Mouse (Mus musculus) heart, embryonic 15.5 days (tissue): ENCODE results near the gene Slc48a1. TPM values are rescaled to one million over a fixed set of nuclear protein-coding genes. Genes with fewer than 3 reads are reported as not detected.

Experiments
- ATAC-seq: fragments of 200-750 bp; cut with Nextera tagmentation; replicated peaks from 2 replicates; pipeline ENCODE4 v1.8.0; 2017; ENCODE audit warnings: low read depth, moderate TSS enrichment; ENCODE audit not compliant: insufficient number of reproducible peaks, insufficient read depth, low FRiP score
- H3K27ac ChIP-seq: fragments of 300-500 bp; sonication (generic); 2 replicates; pipeline ENCODE4 v1.5.1; 2015; ENCODE audit warnings: mild to moderate bottlenecking, inconsistent platforms
- H3K27me3 ChIP-seq: fragments of 300-500 bp; sonication (generic); 2 replicates; pipeline ENCODE4 v1.6.1; 2015; ENCODE audit warnings: inconsistent platforms
- H3K36me3 ChIP-seq: fragments of 300-500 bp; sonication (generic); 2 replicates; pipeline ENCODE4 v1.6.1; 2015; ENCODE audit warnings: mild to moderate bottlenecking, inconsistent platforms
- H3K4me1 ChIP-seq: fragments of 300-500 bp; sonication (generic); replicated peaks from 2 replicates; pipeline ENCODE4 v1.6.1; 2015; ENCODE audit warnings: inconsistent platforms
- H3K4me2 ChIP-seq: fragments of 300-500 bp; sonication (generic); 2 replicates; pipeline ENCODE4 v1.6.1; 2015; ENCODE audit warnings: inconsistent platforms, mild to moderate bottlenecking, moderate library complexity
- H3K4me3 ChIP-seq: fragments of 300-500 bp; sonication (generic); 2 replicates; pipeline ENCODE4 v1.5.1; 2015; ENCODE audit warnings: mild to moderate bottlenecking, inconsistent platforms
- H3K9ac ChIP-seq: fragments of 300-500 bp; sonication (generic); 2 replicates; pipeline ENCODE4 v1.6.1; 2015; ENCODE audit warnings: mild to moderate bottlenecking, inconsistent platforms
- H3K9me3 ChIP-seq: fragments of 300-500 bp; sonication (generic); replicated peaks from 2 replicates; pipeline ENCODE4 v1.6.1; 2016; ENCODE audit warnings: inconsistent platforms
- WGBS: fragments of 180-500 bp; shearing (Covaris S2); methylation state at CpG from one replicate; pipeline ENCODE4 v1.1.7; 2015; ENCODE audit warnings: mixed read lengths; 5-methylcytosine and 5-hydroxymethylcytosine counted together
- polyA plus RNA-seq: library from polyadenylated mRNA; unstranded; fragments of >200 nt; fragmentation: Nextera tagmentation; extraction: Ambion mirVana; gene quantifications from 2 replicates; pipeline ENCODE4 v1.2.1, GENCODE M21; 2015

The Slc48a1 gene
- polyA plus RNA-seq, 1 experiment from 2014 or later, result 64.3 TPM

DNA sequence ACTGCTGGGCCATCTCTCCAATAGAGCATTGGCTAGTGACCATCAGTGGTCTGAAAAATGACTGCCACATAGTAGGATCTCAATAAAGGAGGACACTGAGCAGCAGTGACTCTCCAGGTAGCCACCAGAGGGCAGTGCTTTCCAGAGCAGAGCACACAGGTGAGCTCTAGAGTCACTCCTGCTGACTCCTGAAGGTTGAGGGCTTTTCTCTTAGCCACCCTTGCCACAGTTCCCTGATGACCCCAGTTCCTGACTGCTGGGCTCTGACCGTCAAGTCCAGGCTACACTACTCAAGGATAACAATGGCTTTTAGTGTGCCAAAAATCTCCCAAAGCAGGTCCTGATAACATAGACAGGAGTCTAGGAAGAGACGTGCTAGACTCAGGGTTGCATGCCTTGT lies 26.6 kb upstream of the Slc48a1 start:
- Histone ChIP-seq H3K4me1 (peaks cover 71% of the 10 kb centered on the region), H3K27ac (no peak overlapping the region)
- WGBS, result 37% methylated on average over 2 of the region's 2 CpGs

DNA sequence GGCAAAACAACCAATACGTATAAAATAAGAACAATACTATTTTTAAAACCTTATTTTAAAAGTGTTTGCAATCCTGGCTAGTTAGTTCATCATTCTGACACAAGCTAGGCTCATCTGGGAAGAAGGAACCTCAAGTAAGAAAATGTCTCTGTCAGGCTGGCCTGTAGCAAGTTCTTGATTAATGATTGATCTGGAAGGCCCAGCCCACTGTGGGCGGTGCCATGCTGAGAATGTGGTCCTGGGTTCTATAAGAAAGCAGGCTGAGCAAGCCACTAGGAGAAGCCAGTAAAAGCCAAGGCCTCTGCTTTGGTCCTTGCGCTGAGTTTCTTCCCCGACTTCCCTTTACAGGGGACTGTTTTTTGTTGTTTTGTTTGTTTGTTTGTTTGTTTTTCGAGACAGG lies 25.8 kb upstream of the Slc48a1 start:
- H3K27me3 ChIP-seq, result no peaks in the 10 kb centered on the region
- no peaks in the 10 kb centered on the region for H3K9me3 ChIP-seq
- WGBS, result 88% methylated on average over 5 of the region's 5 CpGs
- no peak overlapping the region for H3K27ac ChIP-seq
- ATAC-seq, result no peak
- no peaks in the 10 kb centered on the region for H3K36me3 ChIP-seq
- peaks cover 66% of the 10 kb centered on the region for H3K4me1 ChIP-seq
- no peak overlapping the region for H3K4me2 ChIP-seq
- H3K9ac ChIP-seq, result no peak overlapping the region
- no peak overlapping the region for H3K4me3 ChIP-seq

More for the DNA sequence above, 26.6 kb upstream of the Slc48a1 start:
- H3K9me3 ChIP-seq, result no peaks in the 10 kb centered on the region
- no peak for ATAC-seq
- no peaks in the 10 kb centered on the region for H3K27me3 ChIP-seq
- H3K9ac ChIP-seq, result no peak overlapping the region
- H3K4me2 ChIP-seq, result no peak overlapping the region
- H3K4me3 ChIP-seq, result no peak overlapping the region
- H3K36me3 ChIP-seq, result peaks cover 4% of the 10 kb centered on the region; the same call in 1 of the 2 replicates

DNA sequence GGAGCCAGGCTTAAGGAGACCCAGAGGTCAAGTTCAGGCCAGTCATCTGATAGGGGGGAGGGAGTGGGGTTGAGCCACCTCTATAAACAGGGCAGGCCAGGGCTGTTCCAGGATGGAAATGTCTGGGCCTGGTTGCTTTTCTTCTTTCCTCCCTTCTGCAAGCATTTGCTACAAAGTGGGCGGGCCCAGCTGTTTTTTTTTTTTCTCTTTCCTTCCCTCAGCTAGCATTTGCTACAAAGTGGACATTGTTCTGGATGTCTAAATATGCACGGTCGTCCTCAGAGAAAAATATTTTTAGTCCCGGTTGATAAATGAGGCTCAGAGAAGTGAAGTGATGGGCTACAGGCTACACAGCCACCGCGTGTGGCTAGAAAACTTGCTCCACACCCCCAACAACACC lies 23.8 kb upstream of the Slc48a1 start:
- Histone ChIP-seq H3K4me3 (no peak overlapping the region), H3K9me3 (no peaks in the 10 kb centered on the region), H3K9ac (peak overlapping the region; percentile 28; the same call in 1 of the 2 replicates), H3K4me2 (no peak overlapping the region), H3K36me3 (peaks cover 3% of the 10 kb centered on the region; the same call in 1 of the 2 replicates), H3K4me1 (peaks cover 47% of the 10 kb centered on the region), H3K27me3 (no peaks in the 10 kb centered on the region), H3K27ac (peak overlapping the region; percentile 24; the same call in 1 of the 2 replicates)
- no peak; the same call in 1 of the 2 replicates for ATAC-seq
- 29% methylated on average over 6 of the region's 6 CpGs for WGBS

DNA sequence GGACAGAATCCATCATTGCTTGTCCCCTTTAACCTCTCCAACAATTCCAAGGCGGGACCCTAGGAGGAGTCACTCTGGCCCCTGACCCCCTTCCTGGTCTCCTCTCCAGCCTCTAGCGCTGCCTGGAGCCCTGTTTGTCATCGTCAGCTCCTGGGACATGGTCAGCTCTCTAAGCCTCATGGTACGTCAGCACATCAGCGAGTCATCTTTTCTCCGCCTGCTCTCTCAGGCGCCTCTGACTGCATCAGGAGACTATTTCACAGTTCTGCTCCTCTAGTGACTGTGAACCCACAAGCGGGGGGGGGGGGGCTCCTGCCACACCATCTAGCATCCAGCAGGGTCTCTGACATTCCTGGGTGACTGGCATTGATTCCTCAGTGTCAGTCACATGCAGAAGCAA lies 23.0 kb upstream of the Slc48a1 start:
- Histone ChIP-seq H3K4me1 (peaks cover 38% of the 10 kb centered on the region), H3K4me2 (no peak overlapping the region), H3K9me3 (no peaks in the 10 kb centered on the region), H3K9ac (no peak overlapping the region), H3K27me3 (no peaks in the 10 kb centered on the region), H3K4me3 (no peak overlapping the region), H3K27ac (no peak overlapping the region), H3K36me3 (peaks cover 3% of the 10 kb centered on the region; the same call in 1 of the 2 replicates)
- no peak for ATAC-seq
- WGBS, result 44% methylated on average over 8 of the region's 8 CpGs

DNA sequence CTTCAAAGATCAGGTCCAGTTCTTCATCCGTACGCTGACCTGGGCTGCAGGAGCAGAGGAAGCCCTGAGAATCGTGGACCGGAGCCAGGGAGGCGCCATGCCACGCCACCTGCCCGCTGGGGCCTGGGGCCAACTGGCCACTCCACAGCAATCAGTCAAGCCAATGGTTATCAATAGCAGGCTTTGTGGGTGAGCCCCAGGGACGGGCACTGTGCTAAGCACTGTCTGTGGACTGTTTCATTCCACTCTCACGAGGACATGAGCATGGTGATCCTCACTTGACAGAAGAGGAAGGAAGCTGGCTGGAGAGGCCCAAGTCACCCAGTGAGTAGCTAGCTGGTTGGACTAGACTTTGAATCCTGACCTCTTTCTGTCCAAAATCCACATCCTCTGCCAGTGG lies 18.3 kb upstream of the Slc48a1 start:
- Histone ChIP-seq H3K27me3 (no peaks in the 10 kb centered on the region), H3K27ac (no peak overlapping the region), H3K4me2 (no peak overlapping the region), H3K4me1 (peaks cover 24% of the 10 kb centered on the region), H3K36me3 (peaks cover 3% of the 10 kb centered on the region; the same call in 1 of the 2 replicates), H3K9ac (no peak overlapping the region), H3K9me3 (no peaks in the 10 kb centered on the region), H3K4me3 (no peak overlapping the region)
- no peak for ATAC-seq
- WGBS, result 87% methylated on average over 9 of the region's 9 CpGs

DNA sequence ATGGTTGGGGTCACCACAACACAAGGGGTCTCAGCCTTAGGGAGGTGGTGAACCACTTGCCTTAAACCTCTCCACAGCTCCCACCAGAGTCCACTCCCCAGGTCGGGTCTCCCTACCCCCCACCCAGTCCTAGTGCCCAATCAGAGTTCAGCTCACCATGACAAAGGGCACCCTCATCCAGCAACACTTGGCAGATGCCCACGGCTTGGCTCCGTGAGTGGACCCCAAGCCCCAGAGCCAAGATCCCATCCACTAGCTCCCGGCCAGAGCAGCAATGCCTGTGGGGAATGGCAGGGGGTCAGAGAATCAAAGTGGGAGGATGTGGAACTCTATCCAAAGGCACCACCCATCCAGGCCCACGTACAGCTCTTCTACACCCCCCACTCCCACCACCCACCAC lies 17.4 kb upstream of the Slc48a1 start:
- H3K27ac ChIP-seq, result no peak overlapping the region
- peaks cover 3% of the 10 kb centered on the region; the same call in 1 of the 2 replicates for H3K36me3 ChIP-seq
- peaks cover 20% of the 10 kb centered on the region for H3K4me1 ChIP-seq
- no peaks in the 10 kb centered on the region for H3K27me3 ChIP-seq
- ATAC-seq, result no peak
- H3K4me2 ChIP-seq, result no peak overlapping the region
- 73% methylated on average over 5 of the region's 5 CpGs for WGBS
- no peaks in the 10 kb centered on the region for H3K9me3 ChIP-seq
- H3K4me3 ChIP-seq, result no peak overlapping the region
- H3K9ac ChIP-seq, result no peak overlapping the region

DNA sequence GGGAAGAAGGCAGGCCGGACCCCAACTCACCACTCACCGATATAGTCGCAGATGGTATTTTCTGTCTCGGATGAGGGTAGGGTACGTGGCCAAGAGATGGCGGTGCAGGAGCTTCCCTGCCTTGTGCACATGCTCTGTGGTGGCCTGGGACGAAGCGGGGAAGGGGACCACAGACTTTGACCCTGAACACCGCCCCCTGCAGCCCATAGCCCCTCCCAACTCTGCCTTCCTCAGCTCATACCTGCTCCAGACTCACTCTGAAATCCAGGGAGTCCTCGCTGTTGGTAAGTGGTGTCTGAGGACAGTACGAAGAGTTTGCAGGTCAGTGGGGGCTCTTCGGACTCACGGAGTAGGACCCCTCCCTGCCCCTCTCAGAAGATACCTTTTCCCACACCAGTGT lies 16.9 kb upstream of the Slc48a1 start:
- Histone ChIP-seq H3K9ac (no peak overlapping the region), H3K4me3 (no peak overlapping the region), H3K4me1 (peaks cover 23% of the 10 kb centered on the region), H3K4me2 (no peak overlapping the region), H3K27me3 (no peaks in the 10 kb centered on the region), H3K27ac (no peak overlapping the region), H3K9me3 (no peaks in the 10 kb centered on the region), H3K36me3 (peaks cover 3% of the 10 kb centered on the region; the same call in 1 of the 2 replicates)
- 63% methylated on average over 13 of the region's 13 CpGs for WGBS
- no peak for ATAC-seq

DNA sequence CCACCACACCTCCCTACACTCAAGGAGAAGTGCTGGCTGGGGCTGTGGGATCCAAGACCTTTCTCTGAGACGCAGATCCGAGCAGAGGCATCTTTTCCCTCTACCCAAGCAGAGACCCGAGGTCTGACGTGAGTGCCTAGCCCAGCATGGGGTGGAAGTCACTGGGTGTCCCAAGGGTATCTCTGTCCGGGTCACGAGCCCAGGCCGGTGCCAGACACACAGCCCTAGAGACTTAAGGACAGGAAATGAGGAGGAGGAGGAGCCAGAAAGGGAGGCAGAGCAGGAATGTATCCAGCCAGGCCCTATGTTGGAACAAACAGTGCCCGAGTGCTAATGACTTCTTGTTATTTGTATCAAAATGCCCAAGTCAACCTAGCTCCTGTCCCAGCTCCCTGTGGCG lies 15.6 kb upstream of the Slc48a1 start:
- no peaks in the 10 kb centered on the region for H3K27me3 ChIP-seq
- H3K4me2 ChIP-seq, result no peak overlapping the region
- WGBS, result 49% methylated on average over 9 of the region's 9 CpGs
- H3K36me3 ChIP-seq, result peaks cover 3% of the 10 kb centered on the region; the same call in 1 of the 2 replicates
- peaks cover 35% of the 10 kb centered on the region for H3K4me1 ChIP-seq
- H3K9me3 ChIP-seq, result no peaks in the 10 kb centered on the region
- no peak overlapping the region for H3K9ac ChIP-seq
- no peak overlapping the region for H3K4me3 ChIP-seq
- ATAC-seq, result no peak
- no peak overlapping the region for H3K27ac ChIP-seq

DNA sequence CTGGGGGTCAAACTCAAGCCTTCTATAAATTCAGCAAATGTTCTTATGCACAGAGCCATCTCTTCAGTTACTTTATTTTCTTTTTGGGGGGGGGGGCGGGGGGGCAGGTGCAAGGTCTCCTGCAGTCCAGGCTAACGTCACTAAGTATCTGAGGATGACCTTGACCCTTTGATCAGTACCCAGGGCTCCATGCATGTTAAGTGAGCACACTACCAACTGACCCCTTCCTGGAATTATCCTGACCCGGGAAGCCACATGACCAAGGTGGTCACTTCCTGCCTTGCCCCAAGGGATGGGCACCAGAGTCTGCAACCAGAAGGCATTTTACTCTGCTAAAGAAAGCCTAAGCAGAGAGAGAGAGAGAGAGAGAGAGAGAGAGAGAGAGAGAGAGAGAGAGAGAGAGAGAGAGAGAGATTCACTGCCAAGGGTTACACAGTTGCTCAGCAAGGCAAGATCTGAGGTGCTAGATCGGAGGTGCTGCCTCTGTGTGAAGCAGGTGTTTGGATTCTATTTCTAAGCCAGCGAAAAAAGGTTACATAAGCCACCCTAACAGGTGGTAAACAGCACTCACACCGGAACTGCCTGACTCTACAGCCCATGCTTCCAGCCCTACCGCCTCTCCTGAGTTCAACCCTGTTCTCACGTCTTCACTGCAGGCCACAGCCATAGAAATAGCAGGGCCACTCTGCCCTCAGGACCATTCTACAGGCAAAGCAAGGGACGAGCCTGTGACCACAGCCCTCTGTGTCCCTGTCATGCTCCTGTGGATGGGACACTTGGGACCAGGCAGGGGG lies 14.9 kb upstream of the Slc48a1 start:
- Histone ChIP-seq H3K36me3 (peaks cover 3% of the 10 kb centered on the region; the same call in 1 of the 2 replicates), H3K27ac (no peak overlapping the region), H3K9ac (no peak overlapping the region), H3K9me3 (no peaks in the 10 kb centered on the region), H3K4me3 (no peak overlapping the region), H3K27me3 (no peaks in the 10 kb centered on the region), H3K4me1 (peaks cover 41% of the 10 kb centered on the region), H3K4me2 (no peak overlapping the region)
- WGBS, result 65% methylated on average over 9 of the region's 9 CpGs
- no peak for ATAC-seq

DNA sequence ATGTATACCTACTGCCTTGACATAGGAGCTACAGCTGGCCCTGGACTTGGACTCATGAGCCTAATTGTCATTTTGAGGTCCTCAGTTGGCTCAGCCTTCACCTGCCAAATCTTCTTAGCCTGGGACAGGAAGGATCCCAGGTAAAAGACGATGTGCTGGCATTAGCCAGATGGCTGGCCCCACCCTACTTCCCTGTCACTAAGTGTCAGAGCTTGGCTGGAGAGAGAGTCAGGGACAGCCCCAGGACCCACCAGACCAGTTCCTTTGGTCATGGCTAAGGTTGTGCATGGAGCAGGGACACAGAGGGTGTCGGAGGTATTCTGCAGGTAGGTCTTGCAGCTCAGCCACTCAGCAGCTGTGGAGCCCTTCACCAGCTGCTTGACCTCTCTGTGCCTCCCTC lies 13.8 kb upstream of the Slc48a1 start:
- Histone ChIP-seq H3K27me3 (no peaks in the 10 kb centered on the region), H3K36me3 (no peaks in the 10 kb centered on the region; the same call in 1 of the 2 replicates), H3K9me3 (no peaks in the 10 kb centered on the region), H3K4me1 (peaks cover 45% of the 10 kb centered on the region), H3K27ac (no peak overlapping the region), H3K4me2 (0 out of 2 replicates have a peak overlapping the region, but pooled peaks have one; percentile 95), H3K9ac (no peak overlapping the region), H3K4me3 (no peak overlapping the region)
- 70% methylated on average over 2 of the region's 2 CpGs for WGBS
- no peak for ATAC-seq

DNA sequence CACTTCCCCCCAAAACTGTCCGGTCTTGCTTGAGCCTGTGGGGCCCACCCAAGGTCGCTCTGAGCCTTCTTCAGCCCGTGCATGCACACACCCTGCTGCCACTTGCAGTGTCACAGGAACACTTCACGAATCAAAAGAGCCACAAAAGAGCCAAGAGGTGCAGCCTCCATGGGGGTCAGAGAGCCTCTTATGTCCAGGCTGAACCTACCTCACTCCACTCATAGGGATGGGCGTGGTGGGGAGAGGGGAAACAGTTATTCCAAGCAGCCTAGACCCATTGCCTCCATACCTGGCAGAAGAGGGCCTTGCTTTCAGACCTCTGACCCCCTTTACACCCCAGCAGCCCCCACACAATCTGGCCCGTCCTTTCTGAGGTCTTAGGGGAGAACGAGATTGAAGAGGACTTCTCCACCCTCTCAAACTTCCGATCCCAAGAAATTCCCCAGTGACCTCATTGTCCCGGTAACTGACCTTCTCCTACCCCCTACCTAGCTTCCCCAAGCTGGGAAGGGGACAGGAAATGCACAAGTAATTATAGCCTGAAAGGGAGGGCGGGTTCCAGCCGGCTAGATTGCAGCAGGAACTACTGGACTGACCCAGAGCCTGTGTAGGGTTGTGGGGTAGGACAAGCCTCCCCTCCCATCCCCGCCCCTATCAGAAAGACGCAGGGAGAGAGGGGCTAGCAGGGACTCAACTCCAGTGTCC lies 13.1 kb upstream of the Slc48a1 start:
- ATAC-seq, result no peak
- H3K4me1 ChIP-seq, result peaks cover 45% of the 10 kb centered on the region
- H3K36me3 ChIP-seq, result no peaks in the 10 kb centered on the region
- peak overlapping the region; percentile 54 for H3K4me3 ChIP-seq
- no peaks in the 10 kb centered on the region for H3K9me3 ChIP-seq
- no peak overlapping the region for H3K27ac ChIP-seq
- no peak overlapping the region for H3K9ac ChIP-seq
- peak overlapping the region; percentile 95 for H3K4me2 ChIP-seq
- H3K27me3 ChIP-seq, result no peaks in the 10 kb centered on the region
- 46% methylated on average over 13 of the region's 13 CpGs for WGBS
